Mouse (Mus musculus) liver, postnatal 0 days (tissue): ENCODE results near the gene Fxyd5.

Experiments
- CTCF ChIP-seq: sonication (generic); IDR thresholded peaks from 2 replicates; pipeline ENCODE4 v1.5.1; 2016; ENCODE audit warnings: antibody characterized with exemption, low read depth
- EP300 ChIP-seq: IDR thresholded peaks from 2 replicates; pipeline ENCODE4 v1.6.1; 2016; ENCODE audit warnings: antibody characterized with exemption, low read depth, mild to moderate bottlenecking

DNA sequence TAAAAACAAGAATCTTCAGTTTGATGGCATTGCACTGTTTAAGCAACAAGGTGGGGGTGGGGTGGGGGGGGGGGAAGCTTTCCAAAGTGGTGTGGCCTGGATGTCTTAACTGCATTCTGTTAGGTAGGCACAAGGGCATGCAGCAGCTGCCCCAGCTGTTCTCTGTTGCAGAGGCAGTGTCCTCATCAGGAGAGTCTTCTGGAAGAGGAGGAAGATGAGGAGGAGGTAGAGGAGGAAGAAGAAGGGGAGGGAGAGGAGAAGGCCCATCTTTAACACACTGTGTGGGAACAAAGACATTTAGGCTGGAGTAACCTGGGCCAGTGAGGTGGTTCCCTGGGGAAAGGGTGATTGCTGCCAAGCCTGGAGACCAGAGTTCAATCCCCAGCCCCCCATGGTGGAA lies 39.8 kb upstream of the Fxyd5 start:
- TF ChIP-seq CTCF (no peak), EP300 (no peak)
